Mouse (Mus musculus) ES-Bruce4 (cell line): ENCODE measurements around the gene Msi2. TPM values are rescaled to one million over a fixed set of nuclear protein-coding genes. Genes with fewer than 3 reads are reported as not detected.

Experiments
- H3K27ac ChIP-seq: 2 replicates; pipeline ENCODE4 v1.5.1; 2012; ENCODE audit warnings: low read length, inconsistent platforms; ENCODE audit not compliant: insufficient read depth
- H3K27me3 ChIP-seq: 2 replicates; pipeline ENCODE4 v1.6.1; 2012; ENCODE audit warnings: mild to moderate bottlenecking, low read length, inconsistent platforms; ENCODE audit not compliant: control insufficient read depth, poor library complexity, insufficient read depth, severe bottlenecking
- H3K36me3 ChIP-seq: 2 replicates; pipeline ENCODE4 v1.6.1; 2012; ENCODE audit warnings: inconsistent platforms, mild to moderate bottlenecking, low read length, moderate library complexity; ENCODE audit not compliant: control insufficient read depth, poor library complexity, insufficient read depth, severe bottlenecking
- H3K4me1 ChIP-seq: one replicate; pipeline ENCODE4 v1.8.1; 2011; ENCODE audit warnings: low read length; ENCODE audit not compliant: control insufficient read depth, insufficient read depth
- H3K4me3 ChIP-seq: 2 replicates; pipeline ENCODE4 v1.5.1; 2011; ENCODE audit warnings: low read depth, mild to moderate bottlenecking, low read length
- H3K9ac ChIP-seq: 2 replicates; pipeline ENCODE4 v1.6.1; 2012; ENCODE audit warnings: low read depth, mild to moderate bottlenecking, inconsistent platforms; ENCODE audit not compliant: poor library complexity, severe bottlenecking
- H3K9me3 ChIP-seq: replicated peaks from 2 replicates; pipeline ENCODE4 v1.6.1; 2012; ENCODE audit warnings: mild to moderate bottlenecking, low read length, inconsistent platforms; ENCODE audit not compliant: control insufficient read depth, poor library complexity, insufficient read depth, severe bottlenecking
- CTCF ChIP-seq: IDR thresholded peaks from one replicate; pipeline ENCODE4 v1.8.1; 2011; ENCODE audit warnings: low read depth, low read length
- EP300 ChIP-seq: IDR thresholded peaks from 2 replicates; pipeline ENCODE4 v1.6.1; 2011; ENCODE audit warnings: low read depth, low read length; ENCODE audit not compliant: insufficient read depth
- POLR2A ChIP-seq: IDR thresholded peaks from one replicate; pipeline ENCODE4 v1.8.1; 2011; ENCODE audit warnings: low read length; ENCODE audit not compliant: insufficient read depth
- polyA plus RNA-seq: library from polyadenylated mRNA; stranded (reverse); fragments of >200 nt; gene quantifications from 2 replicates; pipeline ENCODE4 v1.2.4, GENCODE M21; 2011; ENCODE audit warnings: low read depth; ENCODE audit not compliant: missing spikeins, insufficient read depth, insufficient read length

The Msi2 gene
- polyA plus RNA-seq, 1 experiment, result 110 TPM

DNA sequence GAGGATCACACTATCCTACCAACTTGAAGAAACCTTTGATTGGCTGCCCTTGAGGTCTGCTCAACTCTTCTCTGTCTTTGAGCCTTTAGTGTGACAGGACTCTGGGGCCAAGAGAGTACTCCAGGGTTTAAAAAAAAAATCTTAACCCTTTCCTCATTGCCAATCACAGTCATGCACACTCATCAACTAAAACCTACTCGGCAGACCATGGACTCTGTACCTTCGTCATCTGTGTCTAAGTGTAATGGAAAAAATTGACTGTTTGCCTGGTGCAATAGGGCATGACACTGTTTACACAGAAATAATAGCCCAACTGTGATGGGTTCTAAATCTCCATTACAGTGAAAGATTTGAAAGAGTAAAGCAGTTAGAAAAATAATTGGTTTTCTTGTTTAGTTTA lies 186.3 kb downstream of the Msi2 start:
- Histone ChIP-seq H3K9ac (no peak overlapping the region), H3K27ac (no peak overlapping the region), H3K9me3 (no peaks in the 10 kb centered on the region), H3K27me3 (no peaks in the 10 kb centered on the region), H3K4me3 (no peak overlapping the region), H3K36me3 (0 out of 2 replicates have a peak, but pooled peaks cover 2% of the 10 kb centered on the region), H3K4me1 (peaks cover 14% of the 10 kb centered on the region)
- TF ChIP-seq CTCF, result no peak
- TF ChIP-seq POLR2A, result no peak
- TF ChIP-seq EP300, result no peak

GRCm38 (mm10) chr11:88530032-88530431 lies 188.3 kb downstream of the Msi2 start:
- no peak overlapping the region for H3K27ac ChIP-seq
- peaks cover 13% of the 10 kb centered on the region for H3K4me1 ChIP-seq
- H3K9me3 ChIP-seq, result no peaks in the 10 kb centered on the region

GRCm38 (mm10) chr11:88528522-88529101 lies 189.7 kb downstream of the Msi2 start:
- H3K4me3 ChIP-seq, result no peak overlapping the region
- no peaks in the 10 kb centered on the region for H3K27me3 ChIP-seq
- H3K27ac ChIP-seq, result no peak overlapping the region
- H3K4me1 ChIP-seq, result peaks cover 8% of the 10 kb centered on the region
- TF ChIP-seq CTCF, result no peak
- TF ChIP-seq EP300, result no peak
- TF ChIP-seq POLR2A, result no peak
- no peak overlapping the region for H3K9ac ChIP-seq
- 0 out of 2 replicates have a peak, but pooled peaks cover 2% of the 10 kb centered on the region for H3K36me3 ChIP-seq
- H3K9me3 ChIP-seq, result no peaks in the 10 kb centered on the region

More at GRCm38 (mm10) chr11:88530032-88530431, 188.3 kb downstream of the Msi2 start:
- Histone ChIP-seq H3K27me3 (no peaks in the 10 kb centered on the region), H3K36me3 (0 out of 2 replicates have a peak, but pooled peaks cover 2% of the 10 kb centered on the region), H3K9ac (no peak overlapping the region), H3K4me3 (no peak overlapping the region)
- no peak for TF ChIP-seq EP300
- TF ChIP-seq POLR2A, result no peak
- TF ChIP-seq CTCF, result no peak

GRCm38 (mm10) chr11:88526711-88527110 lies 191.6 kb downstream of the Msi2 start:
- Histone ChIP-seq H3K4me1 (peaks cover 7% of the 10 kb centered on the region), H3K9me3 (no peaks in the 10 kb centered on the region), H3K4me3 (no peak overlapping the region), H3K9ac (no peak overlapping the region), H3K36me3 (0 out of 2 replicates have a peak, but pooled peaks cover 2% of the 10 kb centered on the region), H3K27ac (no peak overlapping the region), H3K27me3 (no peaks in the 10 kb centered on the region)
- no peak for TF ChIP-seq POLR2A
- TF ChIP-seq EP300, result no peak
- TF ChIP-seq CTCF, result no peak

DNA sequence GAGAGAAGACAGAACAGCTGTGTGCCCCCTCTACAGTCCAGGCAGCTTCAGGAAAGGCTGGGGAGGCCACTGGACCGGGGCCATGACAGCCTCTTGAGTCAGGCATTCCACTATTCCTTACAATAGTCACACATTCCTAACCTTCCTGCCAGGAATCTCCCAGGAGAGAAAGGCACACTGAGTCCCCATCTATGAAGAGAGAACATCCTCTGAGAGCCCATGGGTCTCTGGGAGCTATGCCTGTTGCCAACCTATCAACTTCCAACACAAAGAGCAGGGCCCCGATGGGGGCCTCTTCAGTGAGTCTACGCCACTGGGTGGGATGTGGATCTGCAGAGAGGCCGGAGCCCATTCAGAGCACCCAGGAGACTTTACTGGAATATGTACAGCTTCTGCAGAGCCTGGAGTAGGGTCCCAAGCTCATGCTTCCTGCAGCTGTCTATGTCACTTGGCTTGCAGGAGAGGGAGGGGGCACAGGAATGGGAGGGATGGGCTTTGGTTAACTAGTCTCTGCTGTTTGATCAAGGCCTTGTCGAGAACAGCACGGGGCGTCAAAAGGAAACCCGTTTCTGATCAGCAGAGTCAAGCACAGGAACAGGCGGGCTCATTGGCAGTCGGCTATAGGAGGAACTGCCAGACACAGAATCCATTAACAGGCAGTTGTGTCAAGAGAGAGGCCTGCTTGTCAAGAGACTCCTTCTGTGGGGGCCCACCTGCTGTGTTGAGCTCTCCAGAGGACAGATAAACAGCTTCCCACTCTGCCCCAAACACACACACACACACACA lies 193.3 kb downstream of the Msi2 start:
- H3K36me3 ChIP-seq, result 0 out of 2 replicates have a peak, but pooled peaks cover 2% of the 10 kb centered on the region
- peaks cover 6% of the 10 kb centered on the region for H3K4me1 ChIP-seq
- H3K27ac ChIP-seq, result no peak overlapping the region
- no peak overlapping the region for H3K9ac ChIP-seq
- TF ChIP-seq POLR2A (no peak), CTCF (no peak), EP300 (no peak)
- H3K27me3 ChIP-seq, result no peaks in the 10 kb centered on the region
- H3K9me3 ChIP-seq, result no peaks in the 10 kb centered on the region
- H3K4me3 ChIP-seq, result no peak overlapping the region

DNA sequence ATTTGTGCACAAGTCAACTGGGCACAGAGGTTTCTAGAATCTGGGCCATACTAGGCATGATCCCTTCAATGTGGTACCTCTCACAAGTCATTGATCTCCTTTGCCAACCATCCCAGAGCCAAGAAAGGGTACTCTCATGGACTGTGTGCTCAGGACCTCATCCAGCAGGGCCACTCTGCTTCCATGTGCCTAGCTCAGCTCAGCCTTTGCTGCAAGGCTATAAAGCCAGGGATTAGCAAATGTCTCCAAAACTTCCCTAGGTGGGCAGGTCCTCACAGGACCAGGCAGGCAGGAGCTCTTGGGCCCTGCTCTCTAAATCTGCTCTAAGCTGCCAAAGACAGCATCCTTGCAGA lies 193.9 kb downstream of the Msi2 start:
- Histone ChIP-seq H3K9me3 (no peaks in the 10 kb centered on the region), H3K27ac (no peak overlapping the region), H3K9ac (no peak overlapping the region), H3K4me1 (peaks cover 4% of the 10 kb centered on the region), H3K27me3 (no peaks in the 10 kb centered on the region), H3K36me3 (no peaks in the 10 kb centered on the region), H3K4me3 (no peak overlapping the region)
- no peak for TF ChIP-seq EP300
- TF ChIP-seq POLR2A, result no peak
- no peak for TF ChIP-seq CTCF
